Mouse (Mus musculus): Measurements from ENCODE around the gene AA986860. TPM values are rescaled to one million over a fixed set of nuclear protein-coding genes. Genes with fewer than 3 reads are reported as not detected.

AA986860 gene
- total and polyA plus RNA-seq, 3 experiments, result 1.2 to 8.6 (median 1.2) TPM

DNA sequence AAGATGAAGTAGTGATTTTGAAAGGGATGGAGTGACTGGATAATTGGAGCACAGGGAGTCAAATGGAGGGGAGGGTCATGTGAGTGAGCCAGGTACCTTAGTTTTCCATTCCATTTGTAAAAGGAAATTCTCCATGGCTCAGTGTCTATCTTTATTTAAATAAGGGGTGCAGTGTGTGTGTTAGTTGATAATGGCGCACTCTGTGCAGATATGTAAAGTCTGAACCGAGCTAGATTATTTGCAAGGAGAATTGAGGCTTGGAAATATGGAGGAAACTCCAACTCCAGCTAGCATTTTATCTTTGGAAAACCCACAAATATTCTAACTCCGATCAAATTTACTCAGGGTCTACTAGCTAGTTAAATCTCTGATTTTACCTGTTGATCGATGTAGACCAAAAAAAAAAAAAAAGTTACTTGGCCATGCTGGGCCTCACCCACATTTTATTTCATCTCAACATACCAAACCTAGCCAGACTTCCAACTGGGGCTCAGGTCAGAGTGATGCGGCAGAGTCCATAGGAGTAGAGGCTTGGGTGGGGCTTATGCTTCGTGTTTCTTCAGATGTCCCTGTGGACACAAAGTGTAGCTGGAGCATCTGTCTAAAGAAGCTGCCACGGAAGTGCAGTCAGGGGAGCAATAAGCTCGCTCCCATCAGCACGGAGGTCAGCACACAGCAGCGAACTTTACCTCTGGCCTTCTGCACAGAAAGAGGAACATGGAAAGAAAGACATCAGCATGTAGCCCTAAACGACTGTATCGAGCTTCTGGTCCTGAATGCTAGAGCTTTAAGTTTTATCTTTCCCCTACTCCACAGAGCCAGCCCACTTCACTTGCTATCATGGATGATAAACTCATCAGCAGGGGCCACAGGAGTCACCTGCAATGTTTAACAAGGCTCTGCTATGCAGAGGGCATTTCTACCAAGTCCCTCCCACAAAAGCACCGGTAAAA, 1.2 kb downstream of the AA986860 start:
- H3K9me3 ChIP-seq (replicated peaks), result no peaks in the 10 kb centered on the region
- H3K36me3 ChIP-seq (replicated peaks), result peaks cover 19% of the 10 kb centered on the region
- no peak overlapping the region for H3K4me3 ChIP-seq (ENCODE audit: low read depth, low read length)
- no peak for ATAC-seq (ENCODE audit: extremely low read depth, insufficient number of reproducible peaks, low FRiP score, poor library complexity, severe bottlenecking)
- no peak for DNase-seq (ENCODE audit: low spot score)
- no peaks in the 10 kb centered on the region for H3K27me3 ChIP-seq (ENCODE audit: insufficient read depth, low read length)
- TF ChIP-seq GATA2 (IDR thresholded peaks at IDR 0.05; ENCODE audit: borderline replicate concordance, low read depth, low read length), result no peak
- TF ChIP-seq GATA1 (IDR thresholded peaks at IDR 0.05; ENCODE audit: borderline replicate concordance, low read length), result no peak
- TF ChIP-seq POLR2AphosphoS5 (IDR thresholded peaks at IDR 0.05; ENCODE audit: insufficient replicate concordance, low read depth, low read length), result no peak
- TF ChIP-seq CTCF (IDR thresholded peaks at IDR 0.05; ENCODE audit: low read depth, low read length), result no peak
- TF ChIP-seq TAL1 (conservative IDR thresholded peaks at IDR 0.05; ENCODE audit: low read depth, low read length), result no peak
- peaks cover 57% of the 10 kb centered on the region for H3K4me1 ChIP-seq (ENCODE audit: insufficient read depth, low read depth, low read length)

GRCm38 (mm10) chr1:130733671-130734070, 1.9 kb downstream of the AA986860 start:
- ATAC-seq (ENCODE audit: extremely low read depth, insufficient number of reproducible peaks, low FRiP score, poor library complexity, severe bottlenecking) (no peak), DNase-seq (ENCODE audit: low spot score) (no peak)
- H3K36me3 ChIP-seq (replicated peaks), result peaks cover 21% of the 10 kb centered on the region
- no peaks in the 10 kb centered on the region for H3K27me3 ChIP-seq (ENCODE audit: insufficient read depth, low read length)
- TF ChIP-seq TAL1 (conservative IDR thresholded peaks at IDR 0.05; ENCODE audit: low read depth, low read length) (no peak), GATA1 (IDR thresholded peaks at IDR 0.05; ENCODE audit: borderline replicate concordance, low read length) (no peak), POLR2AphosphoS5 (IDR thresholded peaks at IDR 0.05; ENCODE audit: insufficient replicate concordance, low read depth, low read length) (no peak), CTCF (IDR thresholded peaks at IDR 0.05; ENCODE audit: low read depth, low read length) (no peak), GATA2 (IDR thresholded peaks at IDR 0.05; ENCODE audit: borderline replicate concordance, low read depth, low read length) (no peak)
- no peaks in the 10 kb centered on the region for H3K9me3 ChIP-seq (replicated peaks)
- no peak overlapping the region for H3K4me3 ChIP-seq (ENCODE audit: low read depth, low read length)
- peaks cover 64% of the 10 kb centered on the region for H3K4me1 ChIP-seq (ENCODE audit: insufficient read depth, low read depth, low read length)

GRCm38 (mm10) chr1:130734452-130734851, 2.7 kb downstream of the AA986860 start:
- peaks cover 71% of the 10 kb centered on the region for H3K4me1 ChIP-seq (ENCODE audit: insufficient read depth, low read depth, low read length)
- H3K4me3 ChIP-seq (ENCODE audit: low read depth, low read length), result no peak overlapping the region

DNA sequence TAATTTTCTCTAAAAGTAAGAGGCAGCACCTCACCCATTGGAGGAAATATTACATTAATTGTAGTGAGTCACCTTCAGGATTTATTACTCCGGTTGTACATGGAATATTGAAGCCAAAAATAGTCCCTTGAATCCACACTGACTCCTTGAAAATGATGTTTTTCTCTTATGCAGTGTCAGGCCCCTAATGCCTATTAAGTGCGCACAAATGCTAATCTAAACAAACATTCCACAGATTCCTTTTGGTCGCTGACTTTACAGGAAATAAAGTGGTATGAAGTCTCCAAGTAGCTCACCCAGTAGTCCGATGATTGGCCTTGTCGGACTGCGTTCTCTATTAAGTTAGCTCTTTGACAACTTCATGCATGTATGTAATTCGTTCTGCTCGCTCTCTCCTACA, 3.1 kb downstream of the AA986860 start:
- Histone ChIP-seq H3K27me3 (ENCODE audit: insufficient read depth, low read length) (no peaks in the 10 kb centered on the region), H3K9me3 (replicated peaks) (no peaks in the 10 kb centered on the region), H3K4me1 (ENCODE audit: insufficient read depth, low read depth, low read length) (peaks cover 71% of the 10 kb centered on the region), H3K4me3 (ENCODE audit: low read depth, low read length) (no peak overlapping the region), H3K36me3 (replicated peaks) (peaks cover 20% of the 10 kb centered on the region)
- ATAC-seq (ENCODE audit: extremely low read depth, insufficient number of reproducible peaks, low FRiP score, poor library complexity, severe bottlenecking) (no peak), DNase-seq (ENCODE audit: low spot score) (no peak)
- no peak for TF ChIP-seq CTCF (IDR thresholded peaks at IDR 0.05; ENCODE audit: low read depth, low read length)
- TF ChIP-seq GATA2 (IDR thresholded peaks at IDR 0.05; ENCODE audit: borderline replicate concordance, low read depth, low read length), result no peak
- TF ChIP-seq TAL1 (conservative IDR thresholded peaks at IDR 0.05; ENCODE audit: low read depth, low read length), result no peak
- TF ChIP-seq GATA1 (IDR thresholded peaks at IDR 0.05; ENCODE audit: borderline replicate concordance, low read length), result no peak
- no peak for TF ChIP-seq POLR2AphosphoS5 (IDR thresholded peaks at IDR 0.05; ENCODE audit: insufficient replicate concordance, low read depth, low read length)

More at GRCm38 (mm10) chr1:130734452-130734851, 2.7 kb downstream of the AA986860 start:
- no peak for TF ChIP-seq TAL1 (conservative IDR thresholded peaks at IDR 0.05; ENCODE audit: low read depth, low read length)
- no peak for TF ChIP-seq GATA2 (IDR thresholded peaks at IDR 0.05; ENCODE audit: borderline replicate concordance, low read depth, low read length)
- no peak for TF ChIP-seq CTCF (IDR thresholded peaks at IDR 0.05; ENCODE audit: low read depth, low read length)
- no peak for TF ChIP-seq POLR2AphosphoS5 (IDR thresholded peaks at IDR 0.05; ENCODE audit: insufficient replicate concordance, low read depth, low read length)
- no peak for TF ChIP-seq GATA1 (IDR thresholded peaks at IDR 0.05; ENCODE audit: borderline replicate concordance, low read length)
- Histone ChIP-seq H3K36me3 (replicated peaks) (peaks cover 22% of the 10 kb centered on the region), H3K27me3 (ENCODE audit: insufficient read depth, low read length) (no peaks in the 10 kb centered on the region), H3K9me3 (replicated peaks) (no peaks in the 10 kb centered on the region)
- ATAC-seq (ENCODE audit: extremely low read depth, insufficient number of reproducible peaks, low FRiP score, poor library complexity, severe bottlenecking), result no peak
- DNase-seq (ENCODE audit: low spot score), result no peak

GRCm38 (mm10) chr1:130737411-130737881, 5.7 kb downstream of the AA986860 start:
- Histone ChIP-seq H3K27me3 (ENCODE audit: insufficient read depth, low read length) (no peaks in the 10 kb centered on the region), H3K9me3 (replicated peaks) (no peaks in the 10 kb centered on the region), H3K4me3 (ENCODE audit: low read depth, low read length) (peak overlapping the region; percentile 51; the same call in 1 of the 2 replicates), H3K4me1 (ENCODE audit: insufficient read depth, low read depth, low read length) (peaks cover 77% of the 10 kb centered on the region), H3K36me3 (replicated peaks) (peaks cover 18% of the 10 kb centered on the region)
- TF ChIP-seq TAL1 (conservative IDR thresholded peaks at IDR 0.05; ENCODE audit: low read depth, low read length) (no peak), GATA1 (IDR thresholded peaks at IDR 0.05; ENCODE audit: borderline replicate concordance, low read length) (no peak), GATA2 (IDR thresholded peaks at IDR 0.05; ENCODE audit: borderline replicate concordance, low read depth, low read length) (no peak), POLR2AphosphoS5 (IDR thresholded peaks at IDR 0.05; ENCODE audit: insufficient replicate concordance, low read depth, low read length) (no peak; the same call in 1 of the 2 replicates), CTCF (IDR thresholded peaks at IDR 0.05; ENCODE audit: low read depth, low read length) (no peak)
- DNase-seq (ENCODE audit: low spot score) (no peak), ATAC-seq (ENCODE audit: extremely low read depth, insufficient number of reproducible peaks, low FRiP score, poor library complexity, severe bottlenecking) (no peak)

- no peak for ATAC-seq (ENCODE audit: extremely low read depth, insufficient number of reproducible peaks, low FRiP score, poor library complexity, severe bottlenecking)
- TF ChIP-seq TAL1 (conservative IDR thresholded peaks at IDR 0.05; ENCODE audit: low read depth, low read length) (no peak), CTCF (IDR thresholded peaks at IDR 0.05; ENCODE audit: low read depth, low read length) (no peak), GATA1 (IDR thresholded peaks at IDR 0.05; ENCODE audit: borderline replicate concordance, low read length) (no peak), POLR2AphosphoS5 (IDR thresholded peaks at IDR 0.05; ENCODE audit: insufficient replicate concordance, low read depth, low read length) (no peak; the same call in 1 of the 2 replicates), GATA2 (IDR thresholded peaks at IDR 0.05; ENCODE audit: borderline replicate concordance, low read depth, low read length) (no peak)
- H3K9me3 ChIP-seq (replicated peaks), result no peaks in the 10 kb centered on the region
- no peak for DNase-seq (ENCODE audit: low spot score)
- no peaks in the 10 kb centered on the region for H3K27me3 ChIP-seq (ENCODE audit: insufficient read depth, low read length)
- peak overlapping the region; percentile 51; the same call in 1 of the 2 replicates for H3K4me3 ChIP-seq (ENCODE audit: low read depth, low read length)
- peaks cover 18% of the 10 kb centered on the region for H3K36me3 ChIP-seq (replicated peaks)
- H3K4me1 ChIP-seq (ENCODE audit: insufficient read depth, low read depth, low read length), result peaks cover 78% of the 10 kb centered on the region
Measured at GRCm38 (mm10) chr1:130737916-130738315, 6.1 kb downstream of the AA986860 start.
